Mouse (Mus musculus): ENCODE data around the gene Mog.

The Mog gene

GRCm38 (mm10) chr17:37022628-37023576, at the start of gene Mog:
Gene Mog (minus strand): TSS chr17:37023398.
- no peak for DNase-seq

- no peak for DNase-seq
Measured at GRCm38 (mm10) chr17:37072730-37073276, 49.6 kb upstream of the Mog start.

DNA sequence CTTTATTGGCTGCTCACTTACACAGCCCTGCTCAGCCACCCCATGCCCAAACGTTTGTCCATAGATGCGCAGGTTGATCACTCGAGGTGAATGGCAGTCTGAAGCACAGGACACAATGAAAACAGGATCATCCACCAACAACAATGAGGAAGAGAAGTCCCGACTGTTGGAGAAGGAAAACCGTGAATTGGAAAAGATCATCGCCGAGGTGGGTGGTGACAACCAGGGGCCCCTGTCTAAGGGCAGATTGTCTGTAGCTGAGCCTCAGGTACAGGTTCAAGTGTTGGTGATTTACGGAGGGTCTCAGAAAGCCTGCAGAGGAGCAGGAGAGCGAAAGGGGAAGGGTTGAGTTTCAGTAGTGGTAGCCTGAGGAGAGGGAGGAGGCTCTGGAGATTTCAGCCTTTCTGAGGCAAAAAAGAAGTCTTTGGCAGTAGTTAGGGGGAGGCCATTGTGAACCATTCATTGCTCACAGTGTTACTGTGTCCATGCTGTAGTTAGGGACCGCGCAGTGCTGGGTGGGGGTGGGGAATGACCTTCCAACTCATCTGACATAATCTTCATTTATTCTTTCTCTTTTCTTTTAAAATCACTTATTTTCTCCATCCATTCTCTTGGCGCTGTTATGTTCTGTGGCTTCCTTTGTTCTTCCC, 49.0 kb upstream of the Mog start:
- no peak for DNase-seq

DNA sequence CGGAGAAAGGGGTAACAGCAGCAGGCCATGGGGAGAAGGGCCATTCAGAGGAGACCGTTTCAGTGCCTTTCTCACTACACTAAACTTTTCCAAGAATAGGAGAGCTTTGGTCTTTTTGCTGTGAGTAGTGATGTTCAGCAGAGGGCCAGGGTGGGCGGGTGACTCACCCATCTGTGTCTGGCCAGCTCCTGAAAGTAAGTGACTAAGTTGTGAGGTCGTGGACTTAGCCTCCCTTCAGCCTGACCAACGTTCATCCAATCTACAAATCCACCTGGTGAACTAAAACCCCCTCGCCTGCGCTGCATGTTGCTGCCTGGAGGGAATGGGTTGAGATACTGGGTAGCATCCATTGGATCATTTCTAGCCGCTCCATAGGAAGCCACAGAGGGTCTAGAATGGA, 46.9 kb upstream of the Mog start:
- DNase-seq: no peak

GRCm38 (mm10) chr17:37067861-37068260, 44.7 kb upstream of the Mog start:
- no peak for DNase-seq

DNA sequence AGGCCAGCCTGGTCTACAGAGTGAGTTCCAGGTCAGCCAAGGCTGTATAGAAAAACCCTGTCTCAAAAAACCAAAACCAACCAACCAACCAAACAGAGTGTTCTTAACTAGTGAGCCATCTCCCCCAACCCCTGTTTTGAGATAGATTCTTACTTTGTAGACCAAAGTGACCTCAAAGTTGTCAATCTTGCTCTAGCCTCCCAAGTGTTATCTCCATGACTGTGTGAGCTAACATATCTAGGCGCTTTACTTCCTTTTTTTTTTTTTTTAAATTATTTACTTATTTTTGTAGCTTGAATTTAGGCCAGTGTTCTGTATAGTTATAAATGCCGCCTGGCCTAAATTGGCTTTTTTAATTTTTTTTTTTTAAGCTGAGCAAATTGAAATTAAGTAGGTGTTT, 42.8 kb upstream of the Mog start:
- no peak for DNase-seq

- no peak for DNase-seq
Measured at GRCm38 (mm10) chr17:37063686-37064495, 40.7 kb upstream of the Mog start.

GRCm38 (mm10) chr17:37063063-37063462, 39.9 kb upstream of the Mog start:
- DNase-seq: no peak

DNA sequence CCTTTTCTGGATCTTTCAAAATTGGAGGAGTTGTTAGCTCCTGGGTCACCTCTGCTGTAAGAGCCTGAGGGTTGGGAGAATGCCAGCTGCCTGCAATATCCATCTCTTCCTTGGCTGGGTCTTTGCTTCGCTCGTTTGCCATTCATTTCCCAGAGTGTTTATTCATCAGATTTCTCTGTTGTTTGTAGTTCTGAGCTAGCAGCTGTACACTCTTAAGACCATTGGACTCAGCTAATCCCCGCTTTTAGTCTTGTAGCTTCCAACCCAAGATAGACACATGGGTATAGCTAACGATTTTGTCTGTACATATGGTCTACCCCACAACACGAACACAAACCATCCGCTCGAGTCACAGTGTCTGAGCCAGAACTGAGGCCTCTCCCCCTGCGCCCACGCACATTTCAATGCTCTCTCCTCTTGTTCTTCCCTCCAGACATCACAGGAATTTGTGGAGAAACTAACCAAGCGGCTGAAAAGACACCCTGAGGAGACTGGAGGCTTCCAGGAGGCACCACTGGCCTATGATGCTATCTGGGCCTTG, 39.0 kb upstream of the Mog start:
- DNase-seq: no peak

GRCm38 (mm10) chr17:37061435-37061834, 38.2 kb upstream of the Mog start:
- DNase-seq: no peak

DNA sequence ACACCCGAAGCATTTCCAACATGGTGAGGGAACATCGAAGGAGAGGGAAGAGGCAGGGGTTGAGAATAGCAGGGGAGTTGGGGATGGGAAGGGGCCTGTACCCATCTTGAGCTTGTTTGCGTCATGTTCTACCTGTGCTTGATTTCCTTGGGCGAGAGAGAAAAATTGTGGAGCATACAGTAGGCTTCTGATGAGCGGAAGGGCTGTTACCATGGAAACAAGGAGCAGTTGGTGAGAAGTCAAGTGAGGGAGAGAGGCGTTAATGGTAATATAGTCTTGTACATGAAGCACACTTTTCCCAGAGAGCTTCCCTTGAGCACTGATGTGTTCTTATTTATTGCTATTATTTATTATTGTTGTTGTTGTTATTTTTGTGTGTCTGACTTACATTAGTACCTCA, 33.8 kb upstream of the Mog start:
- no peak for DNase-seq

DNA sequence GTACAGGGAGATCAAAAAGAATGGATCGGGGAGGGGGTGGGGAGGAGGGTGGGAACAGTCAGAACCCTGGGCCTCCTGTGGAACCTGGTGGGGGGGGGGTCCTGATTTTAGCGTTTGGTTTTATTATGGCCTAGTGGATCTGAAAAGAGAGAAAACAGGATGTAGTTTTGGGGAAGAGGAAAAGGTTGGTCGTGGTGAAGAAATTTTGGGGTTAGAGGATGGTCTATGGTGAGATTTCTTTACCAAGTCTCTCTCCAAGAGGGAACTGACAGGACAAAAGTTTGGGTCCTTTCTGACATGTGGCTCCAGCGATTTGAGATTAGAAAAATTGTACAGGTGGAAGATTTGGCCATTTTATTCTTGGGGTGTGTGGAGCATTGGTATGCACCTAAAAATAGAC, 28.5 kb upstream of the Mog start:
- DNase-seq: no peak

GRCm38 (mm10) chr17:37050876-37051275, 27.7 kb upstream of the Mog start:
- peak; percentile 38 for DNase-seq

DNA sequence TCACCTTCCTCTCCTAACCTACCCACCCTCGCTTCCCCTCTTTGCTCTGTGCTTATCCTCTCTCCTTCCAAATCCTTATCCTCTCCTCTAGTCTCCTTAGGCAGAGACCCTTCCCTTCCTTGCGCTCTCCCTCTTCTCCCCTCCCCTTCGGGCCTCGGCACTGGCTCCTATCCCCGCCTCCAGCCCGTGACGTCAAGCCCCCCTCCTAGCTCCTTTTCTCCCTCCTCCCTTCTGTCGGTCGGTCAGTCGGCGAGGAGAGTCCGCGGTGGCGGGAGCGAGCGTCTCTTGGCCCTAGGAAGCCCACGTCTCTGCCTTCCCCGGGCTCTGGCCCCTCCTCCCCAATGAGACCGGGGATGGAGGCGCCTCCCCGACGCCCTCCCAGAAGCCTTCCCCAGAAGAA, 27.2 kb upstream of the Mog start:
- DNase-seq: peak; percentile 91

DNA sequence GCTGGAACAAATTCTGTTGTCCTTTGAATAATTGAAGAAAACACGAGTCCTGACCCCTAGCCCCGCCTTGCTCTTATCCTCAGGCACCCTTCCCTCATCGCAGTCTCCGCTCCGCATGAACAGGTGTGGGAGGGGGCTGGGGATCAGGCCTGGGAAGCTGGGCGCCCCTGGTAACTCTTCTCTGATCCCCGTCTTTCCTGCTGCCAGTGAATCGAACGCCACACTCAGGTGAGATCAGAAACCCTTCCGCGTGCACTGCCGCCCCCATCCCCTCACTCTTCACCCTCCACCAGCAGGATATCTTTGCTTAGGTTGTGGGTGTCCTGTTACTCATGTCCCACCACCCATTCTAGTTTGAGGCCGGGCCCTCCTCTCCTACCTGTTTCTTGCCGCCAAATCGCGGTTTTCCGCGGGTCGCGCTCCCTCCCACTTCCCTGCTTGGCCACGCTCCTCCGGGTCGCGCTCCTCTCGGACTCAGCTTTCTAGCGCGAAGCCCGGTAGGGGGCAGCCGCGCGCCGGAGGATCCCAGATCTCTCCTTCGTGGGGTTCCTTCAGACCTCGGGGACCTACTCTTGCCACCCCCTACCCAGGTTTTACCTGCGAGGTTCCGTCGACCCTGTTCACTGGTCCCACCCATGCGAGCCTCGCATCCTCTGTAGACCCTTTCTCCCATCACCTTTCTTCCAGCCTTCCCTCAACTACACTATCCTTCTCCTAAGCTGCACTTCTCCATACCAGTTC, 26.5 kb upstream of the Mog start:
- peak; percentile 84 for DNase-seq

- no peak for DNase-seq
Measured at GRCm38 (mm10) chr17:37048383-37048782, 25.2 kb upstream of the Mog start.

DNA sequence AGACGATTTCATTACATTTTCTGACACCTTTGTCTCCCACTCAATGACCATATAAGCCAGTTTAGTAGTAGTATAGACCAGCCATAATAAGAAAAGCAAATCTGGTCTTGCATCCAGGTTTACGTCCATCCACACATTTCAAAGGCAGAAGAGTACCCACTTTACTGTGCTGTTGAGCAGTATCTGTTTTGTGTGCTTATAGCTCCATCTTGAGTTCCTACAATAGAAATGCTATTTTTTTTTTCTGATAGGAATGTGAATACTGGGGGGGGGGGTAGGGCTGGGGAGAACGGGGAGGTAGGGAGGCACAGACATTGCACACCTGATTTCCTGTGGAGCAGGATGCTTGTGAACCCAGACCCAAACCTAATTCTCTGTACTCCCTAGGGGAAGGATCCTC, 24.8 kb upstream of the Mog start:
- DNase-seq: peak; percentile 36

- DNase-seq: no peak
Measured at GRCm38 (mm10) chr17:37047332-37047976, 24.3 kb upstream of the Mog start.

- peak; percentile 73 for DNase-seq
Measured at GRCm38 (mm10) chr17:37046312-37047112, 23.3 kb upstream of the Mog start.

- peak; percentile 90 for DNase-seq
Measured at GRCm38 (mm10) chr17:37045611-37046311, 22.6 kb upstream of the Mog start, which contains the start of gene Gabbr1. Gene Gabbr1 (plus strand): TSS chr17:37045966.
